ENCODE assay signal across 11 mouse cellular contexts in the genomic region with DNA sequence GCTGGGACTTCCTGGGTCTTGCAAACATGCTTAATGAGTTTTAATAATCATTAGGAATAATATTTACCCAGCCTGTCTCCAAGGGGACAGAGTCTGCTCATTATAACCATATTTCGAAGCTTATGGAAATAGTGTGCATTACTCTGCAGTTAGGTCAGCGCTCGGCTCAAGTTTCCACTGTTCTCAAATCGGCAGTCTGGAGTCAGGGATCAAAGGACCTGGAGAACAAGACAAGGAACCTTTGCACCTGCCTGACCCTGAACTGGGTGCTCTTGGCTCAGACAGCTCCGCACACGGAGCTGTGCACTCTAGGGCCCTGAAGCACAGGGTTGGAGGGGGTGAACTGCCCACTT. TPM values are rescaled to one million over a fixed set of nuclear protein-coding genes. Genes with fewer than 3 reads are reported as not detected.
A peak's percentile ranks its signal among the peaks of the same experiment; 100 is the strongest.
DNase-seq lines count a peak whose midpoint lies in the region; ATAC-seq and TF ChIP-seq lines count a peak whose summit lies in the region.
"Had no signal": no experiment of that assay in that cellular context is flagged by ENCODE, and none has a peak within 500 bp of the region (broad histone marks: within the 10 kb centered on the region; RNA-seq: fewer than 3 reads in every experiment).

No protein-coding gene starts in this region.

- WGBS in kidney, embryonic 16.5 days: 40% methylated on average over 6 of the region's 6 CpGs
- WGBS in embryonic facial prominence, embryonic 14.5 days: 47% methylated on average over 6 of the region's 6 CpGs
- 19% methylated on average over 6 of the region's 6 CpGs for WGBS in small intestine, adult 2 months

- no peak for ATAC-seq in kidney, embryonic 16.5 days (ENCODE audit: low FRiP score, low TSS enrichment)
- peak; percentile 39 for ATAC-seq in embryonic facial prominence, embryonic 14.5 days (ENCODE audit: low read depth)

- peaks cover 36% of the 10 kb centered on the region for H3K4me1 ChIP-seq in kidney, embryonic 16.5 days (ENCODE audit: insufficient read depth, low read length)
- peaks cover 41% of the 10 kb centered on the region for H3K4me1 ChIP-seq in embryonic facial prominence, embryonic 14.5 days (ENCODE audit: control insufficient read depth, insufficient read depth, low read length)
- peaks cover 13% of the 10 kb centered on the region for H3K4me1 ChIP-seq in small intestine, adult 2 months (ENCODE audit: control insufficient read depth, insufficient read depth, insufficient read length, low read length)

- no peak overlapping the region for H3K4me2 ChIP-seq in kidney, embryonic 16.5 days (replicated peaks; ENCODE audit: low read depth, low read length)
- no peak overlapping the region for H3K4me2 ChIP-seq in embryonic facial prominence, embryonic 14.5 days (ENCODE audit: low read depth, low read length)

- H3K27me3 ChIP-seq in kidney, embryonic 16.5 days (ENCODE audit: insufficient read depth, low read length): no peaks in the 10 kb centered on the region
- H3K27me3 ChIP-seq in embryonic facial prominence, embryonic 14.5 days (replicated peaks; ENCODE audit: control insufficient read depth, insufficient read depth, low read length): no peaks in the 10 kb centered on the region
- no peaks in the 10 kb centered on the region for H3K27me3 ChIP-seq in small intestine, adult 2 months (ENCODE audit: control insufficient read depth, insufficient read depth, low read length)

- DNase-seq in kidney, adult 18-20 months: peak; percentile 38
- DNase-seq in embryonic facial prominence, embryonic 14.5 days (ENCODE audit: low spot score): peak; percentile 76
- DNase-seq in kidney, adult 9 months: peak; percentile 78
- no peak for DNase-seq in layer of hippocampus, adult 9-11 months
- DNase-seq in urinary bladder, postnatal 36 days (ENCODE audit: low spot score in 2 of 2): no peak
- DNase-seq: gastrocnemius, adult 2 months; thymus, postnatal 14 days had no signal

- H3K27ac ChIP-seq in kidney, embryonic 16.5 days (ENCODE audit: low read length): no peak overlapping the region
- peak overlapping the region; percentile 41; the same call in 1 of the 2 replicates for H3K27ac ChIP-seq in embryonic facial prominence, embryonic 14.5 days (replicated peaks; ENCODE audit: low read depth, low read length)
- H3K27ac ChIP-seq in small intestine, adult 2 months (ENCODE audit: insufficient read depth, low read depth, low read length): peak overlapping the region; percentile 34; the same call in 1 of the 2 replicates
- H3K27ac ChIP-seq: gastrocnemius, adult 2 months; macrophage had no signal

- H3K36me3 ChIP-seq in kidney, embryonic 16.5 days (ENCODE audit: insufficient read depth, low read length): peaks cover 11% of the 10 kb centered on the region
- peaks cover 44% of the 10 kb centered on the region for H3K36me3 ChIP-seq in embryonic facial prominence, embryonic 14.5 days (ENCODE audit: control insufficient read depth, insufficient read depth, low read length)
- no peaks in the 10 kb centered on the region for H3K36me3 ChIP-seq in small intestine, adult 2 months (ENCODE audit: control insufficient read depth, insufficient read depth, low read length)

- no peaks in the 10 kb centered on the region for H3K9me3 ChIP-seq in kidney, embryonic 16.5 days (ENCODE audit: low read length)
- H3K9me3 ChIP-seq in embryonic facial prominence, embryonic 14.5 days (ENCODE audit: control insufficient read depth, low read length): no peaks in the 10 kb centered on the region

- no peak for TF ChIP-seq POLR2A in small intestine, adult 2 months (IDR thresholded peaks at IDR 0.05; ENCODE audit: low read depth, low read length)

- H3K4me3 ChIP-seq in kidney, embryonic 16.5 days (ENCODE audit: low read length): no peak overlapping the region
- no peak overlapping the region for H3K4me3 ChIP-seq in embryonic facial prominence, embryonic 14.5 days (ENCODE audit: low read depth, low read length)
- H3K4me3 ChIP-seq in small intestine, adult 2 months (ENCODE audit: low read depth, low read length): no peak overlapping the region
- H3K4me3 ChIP-seq: gastrocnemius, adult 2 months had no signal

- no peak for TF ChIP-seq CTCF in small intestine, adult 2 months (IDR thresholded peaks at IDR 0.05; ENCODE audit: extremely low read depth, insufficient read length, insufficient replicate concordance, low read depth, low read length)

- H3K9ac ChIP-seq in kidney, embryonic 16.5 days (replicated peaks; ENCODE audit: low read length): no peak overlapping the region
- H3K9ac ChIP-seq in embryonic facial prominence, embryonic 14.5 days (ENCODE audit: low read depth, low read length): no peak overlapping the region

RNA-seq across cellular contexts. Expression of gene Col27a1, which starts 13.1 kb away (rescaled TPM):
- polyA plus RNA-seq in kidney, embryonic 16.5 days (2015; fragmentation: Nextera tagmentation; extraction: Ambion mirVana): 7.3 and 7.8 TPM in 2 replicates
- 23.5 and 25.6 TPM in 2 replicates for polyA plus RNA-seq in embryonic facial prominence, embryonic 14.5 days (2014; fragmentation: Nextera tagmentation; extraction: Ambion mirVana)
- polyA plus RNA-seq in small intestine, adult 2 months (2012; rRNA removed): 5.4 and 6.3 TPM in 2 replicates

RNA-seq across cellular contexts. Expression of gene Kif12, which starts 54.9 kb away (rescaled TPM):
- polyA plus RNA-seq in kidney, embryonic 16.5 days (2015; fragmentation: Nextera tagmentation; extraction: Ambion mirVana): 147 and 153 TPM in 2 replicates
- polyA plus RNA-seq in embryonic facial prominence, embryonic 14.5 days (2014; fragmentation: Nextera tagmentation; extraction: Ambion mirVana): not detected in 2 replicates
- 3.7 and 3.8 TPM in 2 replicates for polyA plus RNA-seq in small intestine, adult 2 months (2012; rRNA removed)
- polyA plus RNA-seq: heart, postnatal 0 days; macrophage had no signal

Comparison
In these comparisons a context has a peak if more than half of its experiments do, and no peak if none do; other contexts are left out.
1. DNase-seq: peak in kidney, adult 18-20 months (single experiment), embryonic facial prominence, embryonic 14.5 days (single experiment) and kidney, adult 9 months (single experiment); none in layer of hippocampus, adult 9-11 months (single experiment) and urinary bladder, postnatal 36 days (0 of 2).
2. RNA of gene Kif12, which starts 54.9 kb away (polyA plus RNA-seq): 147 to 153 TPM in kidney, embryonic 16.5 days; 3.7 to 3.8 TPM in small intestine, adult 2 months and not detected in embryonic facial prominence, embryonic 14.5 days; every median in the first group is over 10 times any median in the second.